Mouse (Mus musculus): ENCODE results near the gene Tmcc2. TPM values are rescaled to one million over a fixed set of nuclear protein-coding genes. Genes with fewer than 3 reads are reported as not detected.

The Tmcc2 gene
- polyA plus RNA-seq (2016; fragmentation: Nextera tagmentation; extraction: Ambion mirVana) = 51.1 and 52.9 TPM in 2 replicates

- ATAC-seq (ENCODE audit: insufficient number of reproducible peaks, low FRiP score) = no peak; the same call in 1 of the 2 replicates
- WGBS = under 1% methylated on average over 50 of the region's 50 CpGs
- H3K4me1 ChIP-seq (replicated peaks) = peaks cover 40% of the 10 kb centered on the region
- H3K27me3 ChIP-seq (replicated peaks) = no peaks in the 10 kb centered on the region
- no peaks in the 10 kb centered on the region for H3K36me3 ChIP-seq
- H3K9me3 ChIP-seq (replicated peaks) = no peaks in the 10 kb centered on the region
- peak within 1 kb of the TSS; percentile 78 for H3K27ac ChIP-seq (ENCODE audit: poor library complexity, severe bottlenecking)
- peak within 1 kb of the TSS; percentile 91 for H3K9ac ChIP-seq
- H3K4me3 ChIP-seq = peak within 1 kb of the TSS; percentile 90
- H3K4me2 ChIP-seq = peak within 1 kb of the TSS; percentile 99
Measured at GRCm38 (mm10) chr1:132390691-132391579, at the start of gene Tmcc2. Tmcc2 (minus strand) TSS chr1:132391281.

- peaks cover 4% of the 10 kb centered on the region; the same call in 1 of the 2 replicates for H3K4me1 ChIP-seq (replicated peaks)
- H3K4me2 ChIP-seq = no peak overlapping the region
- H3K36me3 ChIP-seq = peaks cover 53% of the 10 kb centered on the region
- H3K4me3 ChIP-seq = no peak overlapping the region
- 76% methylated on average over 5 of the region's 5 CpGs for WGBS
- peaks cover 4% of the 10 kb centered on the region for H3K9me3 ChIP-seq (replicated peaks)
- no peak for ATAC-seq (ENCODE audit: insufficient number of reproducible peaks, low FRiP score)
- H3K27me3 ChIP-seq (replicated peaks) = no peaks in the 10 kb centered on the region
- H3K9ac ChIP-seq = no peak overlapping the region
- H3K27ac ChIP-seq (ENCODE audit: poor library complexity, severe bottlenecking) = no peak overlapping the region
Measured at GRCm38 (mm10) chr1:132437389-132437788, 46.3 kb upstream of the Tmcc2 start.

DNA sequence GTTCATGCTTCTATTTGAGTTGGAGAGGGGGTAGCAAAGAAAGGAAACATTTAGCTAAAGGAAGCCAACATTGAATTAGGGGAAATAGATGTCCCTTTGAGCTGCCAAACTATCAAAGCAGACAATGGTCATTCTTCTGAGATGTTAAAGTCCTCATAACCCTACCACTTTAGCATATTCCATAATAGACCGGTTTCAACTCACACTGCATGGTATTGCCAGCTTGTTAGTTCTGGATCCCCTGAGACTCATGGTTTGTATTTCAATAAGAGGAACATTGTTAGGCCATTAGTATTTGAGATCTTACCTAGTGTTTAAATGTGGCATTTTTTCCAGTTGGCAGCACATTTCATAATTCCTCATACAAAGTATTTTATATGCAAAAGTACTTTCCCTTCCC lies 45.9 kb upstream of the Tmcc2 start:
- Histone ChIP-seq H3K4me3 (no peak overlapping the region), H3K9ac (no peak overlapping the region), H3K9me3 (replicated peaks) (peaks cover 4% of the 10 kb centered on the region), H3K4me2 (no peak overlapping the region), H3K27ac (ENCODE audit: poor library complexity, severe bottlenecking) (no peak overlapping the region), H3K27me3 (replicated peaks) (no peaks in the 10 kb centered on the region), H3K36me3 (peaks cover 49% of the 10 kb centered on the region), H3K4me1 (replicated peaks) (peaks cover 6% of the 10 kb centered on the region; the same call in 1 of the 2 replicates)
- 80% methylated on average over 1 of the region's 1 CpGs for WGBS
- no peak for ATAC-seq (ENCODE audit: insufficient number of reproducible peaks, low FRiP score)

GRCm38 (mm10) chr1:132436320-132436958 lies 45.4 kb upstream of the Tmcc2 start:
- H3K27me3 ChIP-seq (replicated peaks) = no peaks in the 10 kb centered on the region
- H3K36me3 ChIP-seq = peaks cover 43% of the 10 kb centered on the region
- H3K27ac ChIP-seq (ENCODE audit: poor library complexity, severe bottlenecking) = no peak overlapping the region
- H3K9ac ChIP-seq = no peak overlapping the region
- no peak overlapping the region for H3K4me3 ChIP-seq
- H3K9me3 ChIP-seq (replicated peaks) = peaks cover 4% of the 10 kb centered on the region
- H3K4me1 ChIP-seq (replicated peaks) = peaks cover 11% of the 10 kb centered on the region; the same call in 1 of the 2 replicates
- ATAC-seq (ENCODE audit: insufficient number of reproducible peaks, low FRiP score) = no peak
- no peak overlapping the region for H3K4me2 ChIP-seq
- 77% methylated on average over 4 of the region's 4 CpGs for WGBS

DNA sequence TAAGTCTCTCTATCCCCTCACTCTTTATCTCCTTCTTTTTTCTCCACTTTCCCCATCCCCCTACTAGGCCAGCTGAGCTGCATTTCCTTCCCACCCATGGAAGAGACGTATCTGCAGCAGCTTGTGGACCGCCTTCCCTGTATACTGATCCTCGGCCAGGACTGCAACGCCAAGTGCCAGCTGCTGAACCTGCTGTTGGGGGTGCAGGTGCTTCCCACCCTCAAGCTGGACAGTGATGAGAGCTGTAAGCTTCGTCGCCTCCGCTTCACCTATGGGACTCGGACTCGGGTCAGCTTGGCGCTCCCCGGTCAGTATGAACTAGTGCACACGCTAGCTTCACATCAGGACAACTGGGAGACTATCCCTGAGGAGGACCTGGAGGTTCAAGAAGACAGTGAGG lies 43.0 kb upstream of the Tmcc2 start:
- H3K4me3 ChIP-seq = no peak overlapping the region
- no peak for ATAC-seq (ENCODE audit: insufficient number of reproducible peaks, low FRiP score)
- H3K27me3 ChIP-seq (replicated peaks) = no peaks in the 10 kb centered on the region
- no peaks in the 10 kb centered on the region for H3K9me3 ChIP-seq (replicated peaks)
- H3K4me2 ChIP-seq = no peak overlapping the region
- 90% methylated on average over 12 of the region's 12 CpGs for WGBS
- H3K4me1 ChIP-seq (replicated peaks) = peaks cover 11% of the 10 kb centered on the region; the same call in 1 of the 2 replicates
- no peak overlapping the region for H3K27ac ChIP-seq (ENCODE audit: poor library complexity, severe bottlenecking)
- peaks cover 24% of the 10 kb centered on the region for H3K36me3 ChIP-seq
- no peak overlapping the region for H3K9ac ChIP-seq

DNA sequence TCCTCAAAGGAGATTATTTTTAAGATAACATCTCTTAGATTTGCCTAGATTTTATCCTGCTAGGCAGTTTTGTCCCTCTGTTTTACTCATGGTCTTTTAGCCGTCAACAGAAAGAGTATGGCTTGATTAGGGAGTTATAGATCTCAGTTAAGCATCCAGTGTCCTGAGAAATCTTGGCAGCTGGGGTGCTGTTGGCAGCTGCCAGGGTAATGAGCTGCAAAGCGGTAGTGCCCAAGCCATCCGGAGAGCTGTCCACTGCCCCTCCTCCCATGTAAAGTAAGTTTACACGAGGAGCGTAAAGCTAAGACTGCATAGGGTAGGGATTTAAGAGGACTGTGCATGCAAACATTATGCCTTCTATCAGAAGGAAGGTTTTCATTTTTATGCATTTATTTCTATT lies 42.3 kb upstream of the Tmcc2 start:
- WGBS = 85% methylated on average over 5 of the region's 5 CpGs
- Histone ChIP-seq H3K9ac (no peak overlapping the region), H3K9me3 (replicated peaks) (no peaks in the 10 kb centered on the region), H3K4me1 (replicated peaks) (peaks cover 11% of the 10 kb centered on the region; the same call in 1 of the 2 replicates), H3K36me3 (peaks cover 24% of the 10 kb centered on the region), H3K4me3 (no peak overlapping the region), H3K4me2 (no peak overlapping the region), H3K27ac (ENCODE audit: poor library complexity, severe bottlenecking) (no peak overlapping the region), H3K27me3 (replicated peaks) (no peaks in the 10 kb centered on the region)
- no peak for ATAC-seq (ENCODE audit: insufficient number of reproducible peaks, low FRiP score)

DNA sequence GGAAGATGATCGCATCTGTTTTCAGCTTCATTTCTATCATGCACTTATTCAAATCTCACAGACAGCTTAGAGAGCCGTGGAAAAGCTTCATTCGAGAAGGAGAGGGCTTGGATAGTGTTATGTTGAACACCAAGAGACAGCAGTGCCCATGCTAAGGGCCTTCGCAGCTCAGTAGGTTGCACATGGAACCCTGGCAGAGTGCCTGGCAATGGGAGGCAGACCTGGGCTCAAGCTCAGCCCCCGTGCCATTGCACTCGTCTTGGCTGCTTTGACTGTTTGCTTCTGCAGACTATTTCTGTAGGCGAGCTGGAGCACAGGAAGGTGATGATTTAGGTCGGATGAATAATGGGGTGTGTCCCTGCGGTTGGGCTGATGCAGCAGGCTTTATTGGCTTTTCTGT lies 40.6 kb upstream of the Tmcc2 start:
- Histone ChIP-seq H3K4me2 (no peak overlapping the region), H3K27ac (ENCODE audit: poor library complexity, severe bottlenecking) (no peak overlapping the region), H3K9ac (no peak overlapping the region), H3K27me3 (replicated peaks) (no peaks in the 10 kb centered on the region), H3K4me1 (replicated peaks) (peaks cover 11% of the 10 kb centered on the region; the same call in 1 of the 2 replicates), H3K9me3 (replicated peaks) (no peaks in the 10 kb centered on the region), H3K36me3 (peaks cover 18% of the 10 kb centered on the region), H3K4me3 (no peak overlapping the region)
- no peak for ATAC-seq (ENCODE audit: insufficient number of reproducible peaks, low FRiP score)
- 73% methylated on average over 9 of the region's 9 CpGs for WGBS

DNA sequence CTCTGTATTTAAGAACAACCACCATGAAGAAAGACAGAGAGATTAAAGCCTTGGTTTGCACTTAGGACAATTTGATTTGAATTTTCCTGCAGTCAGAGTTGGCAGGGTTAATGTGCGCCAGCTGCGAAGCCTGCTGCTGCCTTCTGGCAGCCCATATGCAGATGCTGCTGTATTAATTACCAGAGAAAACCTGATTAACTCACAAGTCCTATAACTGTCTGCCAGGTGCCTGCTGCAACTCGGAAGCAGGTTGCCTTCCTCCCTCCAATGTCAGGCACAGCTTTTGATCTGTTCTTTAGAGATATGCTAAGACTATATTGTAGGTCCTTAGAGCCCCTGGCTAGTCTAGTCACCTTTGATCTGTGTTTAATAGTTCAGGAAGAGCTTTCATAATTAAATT lies 39.7 kb upstream of the Tmcc2 start:
- Histone ChIP-seq H3K9ac (no peak overlapping the region), H3K27me3 (replicated peaks) (no peaks in the 10 kb centered on the region), H3K27ac (ENCODE audit: poor library complexity, severe bottlenecking) (no peak overlapping the region), H3K9me3 (replicated peaks) (no peaks in the 10 kb centered on the region), H3K4me3 (no peak overlapping the region), H3K4me1 (replicated peaks) (peaks cover 11% of the 10 kb centered on the region; the same call in 1 of the 2 replicates), H3K36me3 (peaks cover 14% of the 10 kb centered on the region), H3K4me2 (no peak overlapping the region)
- no peak for ATAC-seq (ENCODE audit: insufficient number of reproducible peaks, low FRiP score)
- WGBS = 87% methylated on average over 3 of the region's 3 CpGs

- H3K9me3 ChIP-seq (replicated peaks) = no peaks in the 10 kb centered on the region; the same call in 1 of the 2 replicates
- H3K27ac ChIP-seq (ENCODE audit: poor library complexity, severe bottlenecking) = no peak overlapping the region
- no peak overlapping the region for H3K9ac ChIP-seq
- no peak overlapping the region for H3K4me3 ChIP-seq
- no peak overlapping the region for H3K4me2 ChIP-seq
- peaks cover 8% of the 10 kb centered on the region; the same call in 1 of the 2 replicates for H3K36me3 ChIP-seq
- ATAC-seq (ENCODE audit: insufficient number of reproducible peaks, low FRiP score) = no peak
- no peaks in the 10 kb centered on the region for H3K27me3 ChIP-seq (replicated peaks)
- no peaks in the 10 kb centered on the region; the same call in 1 of the 2 replicates for H3K4me1 ChIP-seq (replicated peaks)
Measured at GRCm38 (mm10) chr1:132425600-132425999, 34.5 kb upstream of the Tmcc2 start.

DNA sequence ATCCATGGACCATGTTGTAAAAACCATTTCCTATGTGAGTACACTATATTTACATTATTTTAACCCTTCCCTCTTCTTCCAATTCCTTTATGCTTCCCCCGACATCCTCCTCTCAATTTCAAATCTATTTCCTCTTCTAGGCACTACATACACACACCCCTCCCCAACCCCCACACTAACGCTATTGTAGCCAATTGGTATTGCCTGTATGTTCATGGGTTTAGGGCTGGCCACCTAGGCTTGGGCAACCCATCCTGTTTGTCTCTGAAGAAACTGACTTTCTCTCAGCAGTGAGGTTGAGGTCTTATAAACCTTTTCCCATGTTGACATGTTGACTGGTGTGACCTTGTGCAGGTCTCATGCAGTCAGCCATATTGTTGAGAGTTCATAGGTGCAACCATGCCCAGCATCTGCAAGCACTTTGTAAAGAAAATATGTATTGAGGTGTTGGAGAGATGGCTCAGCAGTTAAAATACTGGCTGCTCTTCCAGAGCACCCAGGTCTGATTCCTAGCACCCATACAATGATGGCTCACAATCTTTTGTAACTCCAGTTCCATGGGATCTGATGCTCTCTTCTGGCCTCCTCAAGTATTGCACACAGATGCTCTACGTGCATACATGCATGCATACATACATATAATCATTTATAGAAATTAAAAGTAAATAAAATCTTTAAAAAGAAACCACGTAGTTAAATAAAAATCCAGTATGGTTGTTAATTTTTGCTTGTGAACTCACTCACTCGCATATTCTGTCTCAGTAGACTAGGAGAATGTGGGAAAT lies 32.0 kb upstream of the Tmcc2 start:
- Histone ChIP-seq H3K36me3 (peaks cover 8% of the 10 kb centered on the region; the same call in 1 of the 2 replicates), H3K27me3 (replicated peaks) (no peaks in the 10 kb centered on the region), H3K27ac (ENCODE audit: poor library complexity, severe bottlenecking) (no peak overlapping the region), H3K9me3 (replicated peaks) (no peaks in the 10 kb centered on the region; the same call in 1 of the 2 replicates), H3K4me3 (no peak overlapping the region), H3K4me2 (no peak overlapping the region), H3K4me1 (replicated peaks) (peaks cover 8% of the 10 kb centered on the region), H3K9ac (no peak overlapping the region)
- no peak for ATAC-seq (ENCODE audit: insufficient number of reproducible peaks, low FRiP score)
- WGBS = 87% methylated on average over 5 of the region's 5 CpGs

All from heart, embryonic 12.5 days (tissue).